Mouse (Mus musculus) heart, embryonic 16.5 days (tissue): Measurements from ENCODE around the gene Olfr792. TPM values are rescaled to one million over a fixed set of nuclear protein-coding genes. Genes with fewer than 3 reads are reported as not detected.

ENCODE experiments used
- ATAC-seq: fragments of 200-750 bp; cut with Nextera tagmentation; replicated peaks from 2 replicates; pipeline ENCODE4 v1.8.0; 2017; ENCODE audit warnings: moderate number of reproducible peaks; ENCODE audit not compliant: insufficient read depth, low FRiP score; ENCODE audit errors: extremely low read depth
- H3K27ac ChIP-seq: fragments of 300-500 bp; sonication (generic); 2 replicates; pipeline ENCODE4 v1.5.1; 2014; ENCODE audit warnings: mild to moderate bottlenecking, low read length, control low read depth, moderate library complexity
- H3K27me3 ChIP-seq: fragments of 300-500 bp; sonication (generic); 2 replicates; pipeline ENCODE4 v1.6.1; 2014; ENCODE audit warnings: low read length, mixed read lengths; ENCODE audit not compliant: control insufficient read depth, insufficient read depth
- H3K36me3 ChIP-seq: fragments of 300-500 bp; sonication (generic); 2 replicates; pipeline ENCODE4 v1.6.1; 2014; ENCODE audit not compliant: control insufficient read depth, insufficient read depth
- H3K4me1 ChIP-seq: fragments of 300-500 bp; sonication (generic); 2 replicates; pipeline ENCODE4 v1.6.1; 2014; ENCODE audit warnings: low read length, mixed read lengths; ENCODE audit not compliant: control insufficient read depth, insufficient read depth
- H3K4me2 ChIP-seq: fragments of 300-500 bp; sonication (generic); 2 replicates; pipeline ENCODE4 v1.6.1; 2014; ENCODE audit warnings: low read depth, mild to moderate bottlenecking, control low read depth, low read length
- H3K4me3 ChIP-seq: fragments of 300-500 bp; sonication (generic); 2 replicates; pipeline ENCODE4 v1.5.1; 2014; ENCODE audit warnings: mild to moderate bottlenecking, control low read depth, low read length
- H3K9ac ChIP-seq: fragments of 300-500 bp; sonication (generic); 2 replicates; pipeline ENCODE4 v1.6.1; 2014; ENCODE audit warnings: low read length, control low read depth
- H3K9me3 ChIP-seq: fragments of 300-500 bp; sonication (generic); replicated peaks from 2 replicates; pipeline ENCODE4 v1.6.1; 2016; ENCODE audit warnings: low read length; ENCODE audit not compliant: control insufficient read depth
- WGBS: fragments of 180-500 bp; shearing (Covaris S2); extraction: QIAGEN DNeasy Blood & Tissue Kit; methylation state at CpG from one replicate; pipeline ENCODE4 v1.1.7; 2014; 5-methylcytosine and 5-hydroxymethylcytosine counted together
- microRNA-seq: library from miRNA; unstranded; fragments of <30 nt; microRNA quantifications from one replicate; pipeline ENCODE4, GENCODE M21; 2017
- polyA plus RNA-seq: library from polyadenylated mRNA; unstranded; fragments of >200 nt; fragmentation: Nextera tagmentation; extraction: Ambion mirVana; gene quantifications from 2 replicates; pipeline ENCODE4 v1.2.1, GENCODE M21; 2015

Olfr792 gene
- not detected in 2 replicates for polyA plus RNA-seq

DNA sequence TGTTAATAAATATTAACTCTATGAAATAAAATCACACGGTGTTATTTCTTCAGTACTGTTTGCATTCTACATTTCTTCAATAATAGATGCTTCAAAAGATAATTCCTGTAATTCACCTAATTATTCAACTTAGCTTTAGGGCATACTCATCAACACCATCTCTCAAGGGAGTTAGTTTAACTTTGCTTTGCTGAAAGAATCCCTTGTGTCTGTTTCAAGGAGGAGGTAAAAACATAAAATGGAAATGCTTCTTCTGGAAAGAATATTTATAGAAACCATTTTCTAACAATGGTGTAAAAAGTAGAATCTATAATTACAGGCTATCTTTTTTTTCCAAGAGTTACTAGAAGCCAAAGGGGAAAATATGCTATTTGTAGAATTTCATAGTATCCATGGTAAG lies at the start of gene Olfr792:
Gene Olfr792 (plus strand): TSS at position 301 of the 400 bp plus-strand sequence.
- Histone ChIP-seq H3K27ac (no peak within 1 kb of the TSS), H3K27me3 (no peaks in the 10 kb centered on the region), H3K4me2 (no peak within 1 kb of the TSS), H3K9me3 (no peaks in the 10 kb centered on the region; the same call in none of the 2 replicates), H3K4me1 (no peaks in the 10 kb centered on the region), H3K36me3 (no peaks in the 10 kb centered on the region), H3K9ac (no peak within 1 kb of the TSS), H3K4me3 (no peak within 1 kb of the TSS)
- WGBS, result 68% methylated on average over 1 of the region's 1 CpGs
- no peak for ATAC-seq

DNA sequence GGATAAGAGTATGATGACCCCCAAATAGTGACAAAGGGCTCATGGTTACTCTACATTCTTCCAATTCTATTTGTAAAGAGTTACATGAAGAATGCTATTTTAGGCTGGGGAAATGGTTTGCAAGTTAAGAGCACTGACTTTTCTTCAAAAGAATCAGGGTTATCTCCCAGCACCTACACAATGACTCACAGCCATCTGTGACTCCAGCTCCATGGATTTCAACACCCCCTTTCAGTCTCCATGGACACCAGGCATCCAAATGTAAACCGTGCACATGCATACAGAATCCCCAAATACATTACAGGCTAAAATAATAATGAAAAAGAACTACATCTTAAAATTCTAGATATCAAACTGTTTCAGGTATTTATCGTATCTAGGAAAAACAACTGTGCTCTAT lies 48.9 kb upstream of the Olfr792 start:
- no peak for ATAC-seq

DNA sequence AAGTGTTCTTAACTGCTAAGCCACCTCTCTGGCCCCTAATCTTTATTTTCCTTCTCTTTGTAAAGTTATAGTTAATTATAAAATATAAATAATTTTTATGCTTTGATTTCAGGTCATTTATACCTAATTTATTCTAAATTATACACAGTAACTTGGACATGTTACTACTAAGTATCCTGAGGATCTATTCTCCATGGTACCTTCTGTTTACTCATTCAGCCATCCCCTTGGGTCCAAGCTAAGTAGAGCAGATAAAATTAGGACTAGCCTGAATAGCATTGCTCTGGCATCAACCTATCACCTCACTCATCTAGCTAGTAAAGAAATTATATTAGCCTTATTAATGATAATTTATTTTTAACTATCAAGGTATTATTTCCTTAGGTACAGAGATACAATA lies 40.8 kb upstream of the Olfr792 start, which contains the start of gene Olfr790:
Gene Olfr790 (plus strand): TSS at position 301 of the 400 bp plus-strand sequence.
- Histone ChIP-seq H3K4me3 (no peak within 1 kb of the TSS), H3K27ac (no peak within 1 kb of the TSS), H3K9me3 (no peaks in the 10 kb centered on the region), H3K9ac (no peak within 1 kb of the TSS), H3K4me1 (no peaks in the 10 kb centered on the region), H3K4me2 (no peak within 1 kb of the TSS), H3K36me3 (no peaks in the 10 kb centered on the region), H3K27me3 (no peaks in the 10 kb centered on the region)
- no peak for ATAC-seq

More for the DNA sequence above, 48.9 kb upstream of the Olfr792 start:
- Histone ChIP-seq H3K4me3 (no peak overlapping the region), H3K9ac (no peak overlapping the region), H3K36me3 (no peaks in the 10 kb centered on the region), H3K27me3 (no peaks in the 10 kb centered on the region), H3K9me3 (no peaks in the 10 kb centered on the region), H3K4me2 (no peak overlapping the region), H3K27ac (no peak overlapping the region), H3K4me1 (no peaks in the 10 kb centered on the region)
- WGBS, result 71% methylated on average over 2 of the region's 2 CpGs

DNA sequence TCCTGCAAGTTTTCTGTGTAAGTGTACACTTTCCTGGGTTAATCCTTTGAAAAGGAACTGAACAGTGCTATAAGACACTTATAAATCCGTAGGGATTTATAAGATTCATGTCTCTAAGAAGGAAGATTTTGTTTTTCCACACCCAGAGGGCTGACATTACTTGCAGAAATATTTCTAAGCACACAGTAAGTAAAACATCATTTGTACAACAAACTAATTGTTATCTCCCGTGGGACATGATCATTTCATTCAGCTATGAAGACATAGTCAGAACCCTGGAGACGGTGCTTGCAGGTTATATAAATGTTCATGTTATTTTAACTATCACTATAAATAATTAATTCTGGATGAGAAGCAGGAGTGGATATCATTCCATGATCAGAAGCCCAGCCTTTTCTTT lies 17.5 kb upstream of the Olfr792 start, which contains the start of gene Olfr791:
Gene Olfr791 (plus strand): TSS at position 301 of the 400 bp plus-strand sequence.
- Histone ChIP-seq H3K27me3 (no peaks in the 10 kb centered on the region), H3K4me3 (no peak within 1 kb of the TSS), H3K36me3 (no peaks in the 10 kb centered on the region), H3K9ac (no peak within 1 kb of the TSS), H3K4me1 (no peaks in the 10 kb centered on the region), H3K27ac (no peak within 1 kb of the TSS), H3K9me3 (no peaks in the 10 kb centered on the region), H3K4me2 (no peak within 1 kb of the TSS)
- 51% methylated on average over 3 of the region's 3 CpGs for WGBS
- no peak for ATAC-seq

DNA sequence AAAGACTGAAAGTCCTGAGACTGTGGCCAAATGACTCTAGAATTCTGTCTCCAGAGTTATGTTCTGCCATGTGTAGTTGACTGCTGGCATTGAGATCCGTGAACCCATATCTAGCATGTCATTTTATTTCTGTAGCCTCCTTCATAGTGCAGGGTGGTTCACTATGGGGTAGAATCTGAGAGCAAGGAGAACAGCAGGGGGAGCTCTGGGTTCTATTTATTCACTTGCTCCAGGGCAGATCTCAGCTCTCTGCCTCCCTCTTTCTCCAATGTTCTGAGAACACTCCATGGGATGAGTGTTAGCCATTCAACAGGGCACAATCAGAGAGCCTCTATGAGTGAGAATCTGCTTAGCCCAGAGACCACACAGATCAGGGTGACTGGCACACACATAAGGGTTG lies 10.4 kb downstream of the Olfr792 start:
- H3K4me3 ChIP-seq, result no peak overlapping the region
- peaks cover 4% of the 10 kb centered on the region for H3K9me3 ChIP-seq
- H3K4me2 ChIP-seq, result no peak overlapping the region
- ATAC-seq, result no peak
- H3K36me3 ChIP-seq, result no peaks in the 10 kb centered on the region
- H3K27me3 ChIP-seq, result no peaks in the 10 kb centered on the region
- WGBS, result 35% methylated on average over 1 of the region's 1 CpGs
- H3K4me1 ChIP-seq, result no peaks in the 10 kb centered on the region
- no peak overlapping the region for H3K9ac ChIP-seq
- H3K27ac ChIP-seq, result no peak overlapping the region

DNA sequence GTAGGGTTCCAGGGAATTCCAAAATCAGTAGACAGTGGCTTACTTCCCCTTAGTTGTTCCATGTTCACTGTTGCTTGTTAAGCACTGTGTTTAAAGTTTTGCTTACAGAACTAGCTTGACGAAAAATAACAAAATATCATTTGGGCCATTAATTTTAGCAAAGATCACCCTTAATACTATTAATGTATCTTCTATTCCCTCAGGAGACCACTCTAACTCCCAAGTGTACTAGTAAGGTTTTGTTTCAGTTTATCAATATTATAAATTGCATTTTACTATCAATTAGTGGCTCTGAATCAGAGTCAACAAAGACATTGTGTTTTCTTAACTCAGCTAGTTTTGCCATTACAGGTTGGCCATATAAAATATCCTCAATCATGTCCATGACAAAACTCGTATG lies 28.4 kb downstream of the Olfr792 start, which contains the start of gene Olfr794:
Gene Olfr794 (plus strand): TSS at position 301 of the 400 bp plus-strand sequence.
- Histone ChIP-seq H3K4me2 (no peak within 1 kb of the TSS), H3K36me3 (no peaks in the 10 kb centered on the region), H3K27me3 (no peaks in the 10 kb centered on the region), H3K9me3 (no peaks in the 10 kb centered on the region), H3K4me1 (no peaks in the 10 kb centered on the region), H3K4me3 (no peak within 1 kb of the TSS), H3K9ac (no peak within 1 kb of the TSS), H3K27ac (no peak within 1 kb of the TSS)
- ATAC-seq, result no peak
- 65% methylated on average over 2 of the region's 2 CpGs for WGBS

DNA sequence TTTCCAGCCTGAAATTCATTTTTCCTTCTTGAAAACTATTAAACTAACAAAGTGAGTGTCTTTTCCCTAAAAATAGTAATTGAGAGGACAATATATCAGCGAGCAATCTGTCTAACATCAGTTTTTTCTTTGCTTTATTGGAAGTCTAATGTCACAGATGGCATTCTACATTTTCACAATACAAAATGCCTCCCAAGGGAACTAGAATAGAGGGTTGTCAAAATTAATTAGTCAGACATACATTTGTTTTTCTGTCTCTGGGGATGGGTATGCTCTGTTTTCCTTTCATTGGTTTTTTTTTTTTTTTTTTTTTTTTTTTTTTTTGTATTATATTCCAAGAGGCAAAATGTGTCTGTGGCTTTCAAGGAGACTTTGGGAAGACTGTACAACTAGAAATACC lies 38.1 kb downstream of the Olfr792 start:
- H3K36me3 ChIP-seq, result no peaks in the 10 kb centered on the region
- no peak overlapping the region for H3K4me2 ChIP-seq
- H3K4me3 ChIP-seq, result no peak overlapping the region
- H3K9me3 ChIP-seq, result no peaks in the 10 kb centered on the region
- H3K9ac ChIP-seq, result no peak overlapping the region
- WGBS, result 65% methylated on average over 1 of the region's 1 CpGs
- ATAC-seq, result no peak
- no peak overlapping the region for H3K27ac ChIP-seq
- no peaks in the 10 kb centered on the region for H3K27me3 ChIP-seq
- H3K4me1 ChIP-seq, result no peaks in the 10 kb centered on the region

Small RNA genes within 50 kb of the gene (microRNA-seq; reads per million reads assigned to microRNA genes)
- gene Gm23252, result not detected

Other genes starting within 250 kb of the Olfr792 start
- not detected in 2 replicates for gene Olfr780, start 221.0 kb upstream of the Olfr792 start, polyA plus RNA-seq
- not detected in 2 replicates for gene Olfr781, start 210.3 kb upstream of the Olfr792 start, polyA plus RNA-seq
- not detected in 2 replicates for gene Olfr782, start 190.3 kb upstream of the Olfr792 start, polyA plus RNA-seq
- gene Olfr784, start 155.1 kb upstream of the Olfr792 start, polyA plus RNA-seq, result 0.05 TPM in 1 of 2 replicates, not detected in the other
- gene Olfr785, start 133.7 kb upstream of the Olfr792 start, polyA plus RNA-seq, result not detected in 2 replicates
- gene Olfr786, start 111.9 kb upstream of the Olfr792 start, polyA plus RNA-seq, result not detected in 2 replicates
- not detected in 2 replicates for gene Olfr787, start 77.3 kb upstream of the Olfr792 start, polyA plus RNA-seq
- gene Olfr788, start 68.2 kb upstream of the Olfr792 start, polyA plus RNA-seq, result not detected in 2 replicates
- gene Olfr789, start 54.4 kb upstream of the Olfr792 start, polyA plus RNA-seq, result not detected in 2 replicates
- gene Olfr790, start 40.7 kb upstream of the Olfr792 start, polyA plus RNA-seq, result not detected in 2 replicates
- gene Olfr791, start 17.4 kb upstream of the Olfr792 start, polyA plus RNA-seq, result not detected in 2 replicates
- gene Olfr794, start 28.5 kb downstream of the Olfr792 start, polyA plus RNA-seq, result not detected in 2 replicates
- not detected in 2 replicates for gene Olfr796, start 73.4 kb downstream of the Olfr792 start, polyA plus RNA-seq
- gene Olfr798, start 88.8 kb downstream of the Olfr792 start, polyA plus RNA-seq, result not detected in 2 replicates
- not detected in 2 replicates for gene Olfr799, start 98.3 kb downstream of the Olfr792 start, polyA plus RNA-seq
- gene Olfr800, start 118.5 kb downstream of the Olfr792 start, polyA plus RNA-seq, result not detected in 2 replicates
- not detected in 2 replicates for gene Olfr801, start 134.7 kb downstream of the Olfr792 start, polyA plus RNA-seq
- gene Olfr802, start 149.0 kb downstream of the Olfr792 start, polyA plus RNA-seq, result not detected in 2 replicates
- gene Olfr803, start 155.1 kb downstream of the Olfr792 start, polyA plus RNA-seq, result not detected in 2 replicates
- not detected in 2 replicates for gene Olfr804, start 164.0 kb downstream of the Olfr792 start, polyA plus RNA-seq
- gene Olfr805, start 190.2 kb downstream of the Olfr792 start, polyA plus RNA-seq, result not detected in 2 replicates
- gene Olfr806, start 202.8 kb downstream of the Olfr792 start, polyA plus RNA-seq, result not detected in 2 replicates
- gene Olfr807, start 218.6 kb downstream of the Olfr792 start, polyA plus RNA-seq, result not detected in 2 replicates
- gene Olfr808, start 226.3 kb downstream of the Olfr792 start, polyA plus RNA-seq, result not detected in 2 replicates
- gene Olfr809, start 235.5 kb downstream of the Olfr792 start, polyA plus RNA-seq, result not detected in 2 replicates